Mouse (Mus musculus) liver, embryonic 14.5 days (tissue): Measurements from ENCODE around the gene Oaf. TPM values are rescaled to one million over a fixed set of nuclear protein-coding genes. Genes with fewer than 3 reads are reported as not detected.

Experiments used
- ATAC-seq: fragments of 200-750 bp; cut with Nextera tagmentation; 2 replicates; pipeline ENCODE4 v1.8.0; 2017; ENCODE audit warnings: moderate number of reproducible peaks, mild to moderate bottlenecking, moderate library complexity; ENCODE audit not compliant: insufficient read depth
- DNase-seq, 3 experiments: peaks; one replicate each; pipeline ENCODE4 v3.0.0-alpha.2; 2012 to 2013; ENCODE audit warnings: low read depth in 3 of 3, low spot score in 3 of 3
- H3K27ac ChIP-seq: fragments of 300-500 bp; sonication (generic); 2 replicates; pipeline ENCODE4 v1.5.1; 2014; ENCODE audit warnings: moderate library complexity, mild to moderate bottlenecking, control low read depth, inconsistent platforms
- H3K27me3 ChIP-seq: fragments of 300-500 bp; sonication (generic); 2 replicates; pipeline ENCODE4 v1.6.1; 2014; ENCODE audit warnings: mild to moderate bottlenecking, low read length, moderate library complexity; ENCODE audit not compliant: control insufficient read depth, insufficient read depth
- H3K36me3 ChIP-seq: fragments of 300-500 bp; sonication (generic); replicated peaks from 2 replicates; pipeline ENCODE4 v1.6.1; 2014; ENCODE audit warnings: low read depth; ENCODE audit not compliant: control insufficient read depth, insufficient read depth
- H3K4me1 ChIP-seq, 2 experiments: fragments of 200-500 bp in 1 of 2; fragments of 300-500 bp in 1 of 2; sonication (generic) in 1 of 2; replicated peaks; 2 replicates each; pipeline ENCODE4 v1.6.1; 2012 to 2014; ENCODE audit warnings: antibody characterized with exemption in 1 of 2, inconsistent platforms in 1 of 2, low read length in 1 of 2; ENCODE audit not compliant: control insufficient read depth in 2 of 2, insufficient read depth in 2 of 2
- H3K4me2 ChIP-seq: fragments of 300-500 bp; sonication (generic); 2 replicates; pipeline ENCODE4 v1.6.1; 2014; ENCODE audit warnings: low read depth, mild to moderate bottlenecking, control low read depth, moderate library complexity
- H3K4me3 ChIP-seq, 2 experiments: fragments of 200-500 bp in 1 of 2; fragments of 300-500 bp in 1 of 2; sonication (generic) in 1 of 2; 2 replicates each; pipeline ENCODE4 v1.5.1; 2012 to 2014; ENCODE audit warnings: low read depth in 2 of 2, low read length in 2 of 2, mild to moderate bottlenecking in 2 of 2, control low read depth in 1 of 2, inconsistent platforms in 1 of 2, moderate library complexity in 1 of 2; ENCODE audit not compliant: insufficient read depth in 1 of 2
- H3K9ac ChIP-seq: fragments of 300-500 bp; sonication (generic); replicated peaks from 2 replicates; pipeline ENCODE4 v1.6.1; 2014; ENCODE audit warnings: mild to moderate bottlenecking, control low read depth, moderate library complexity
- H3K9me3 ChIP-seq: fragments of 300-500 bp; sonication (generic); 2 replicates; pipeline ENCODE4 v1.6.1; 2016; ENCODE audit warnings: low read length, mixed read lengths; ENCODE audit not compliant: control insufficient read depth
- CTCF ChIP-seq: IDR thresholded peaks from 2 replicates; pipeline ENCODE4 v1.5.1; 2016; ENCODE audit warnings: antibody characterized with exemption, low read depth, control low read depth
- EP300 ChIP-seq: IDR thresholded peaks from 2 replicates; pipeline ENCODE4 v1.6.1; 2016; ENCODE audit warnings: antibody characterized with exemption, low read depth
- WGBS: fragments of 180-500 bp; shearing (Covaris S2); extraction: QIAGEN DNeasy Blood & Tissue Kit; methylation state at CpG from one replicate; pipeline ENCODE4 v1.1.7; 2014; ENCODE audit not compliant: insufficient replicate concordance; 5-methylcytosine and 5-hydroxymethylcytosine counted together
- polyA plus RNA-seq, 2 experiments: library from polyadenylated mRNA; depleted of rRNA in 1 of 2; stranded (reverse) in 1 of 2; unstranded in 1 of 2; fragments of >200 nt; fragmentation: Nextera tagmentation in 1 of 2; extraction: Ambion mirVana in 1 of 2; gene quantifications; 2 replicates each; pipeline versions ENCODE4 v1.2.1 to v1.2.3; 2012 to 2014

Gene Oaf
- polyA plus RNA-seq, 2 experiments, result 29.4 to 37.1 TPM

DNA sequence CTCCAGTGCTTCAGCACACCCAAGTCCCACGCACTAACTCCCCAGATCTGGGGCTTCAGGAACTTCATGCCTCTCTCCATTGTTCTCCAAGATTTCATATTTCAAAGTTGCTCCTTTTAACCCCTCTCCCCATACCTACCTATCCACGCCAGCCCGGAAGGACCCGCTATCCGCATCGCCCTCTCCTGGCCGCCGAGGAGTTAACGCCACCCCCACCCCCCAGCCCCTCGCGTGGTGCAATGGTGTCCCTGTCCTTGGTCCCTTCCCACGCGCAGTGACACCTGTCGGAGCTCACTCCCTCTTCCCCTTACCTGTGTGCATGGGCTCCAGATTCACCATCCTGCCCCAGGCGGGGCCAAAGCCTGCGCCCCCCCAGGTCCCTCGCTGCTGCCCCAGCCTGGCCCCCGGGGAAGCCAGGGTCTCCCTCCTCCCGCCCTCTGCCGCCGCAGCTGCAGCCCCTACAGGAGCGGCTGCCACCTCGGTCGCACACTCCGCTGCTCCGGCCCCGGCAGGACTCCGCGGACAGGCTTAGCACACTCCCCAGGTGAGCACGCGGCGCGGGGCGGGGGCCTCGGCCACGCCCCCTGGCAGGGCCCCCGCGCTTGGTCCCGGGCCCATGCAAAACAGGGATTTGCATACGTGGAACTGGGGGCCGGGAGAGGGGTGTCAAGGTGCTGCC lies 34.2 kb downstream of the Oaf start:
- Histone ChIP-seq H3K4me3 (no peak overlapping the region), H3K27ac (no peak overlapping the region), H3K27me3 (peaks cover 35% of the 10 kb centered on the region), H3K4me2 (no peak overlapping the region; the same call in 1 of the 2 replicates), H3K36me3 (no peaks in the 10 kb centered on the region), H3K9ac (no peak overlapping the region), H3K4me1 (no peaks in the 10 kb centered on the region), H3K9me3 (no peaks in the 10 kb centered on the region)
- no peak for TF ChIP-seq CTCF
- TF ChIP-seq EP300, result no peak
- ATAC-seq, result no peak
- no peak for DNase-seq
- WGBS, result 4% methylated on average over 41 of the region's 41 CpGs

DNA sequence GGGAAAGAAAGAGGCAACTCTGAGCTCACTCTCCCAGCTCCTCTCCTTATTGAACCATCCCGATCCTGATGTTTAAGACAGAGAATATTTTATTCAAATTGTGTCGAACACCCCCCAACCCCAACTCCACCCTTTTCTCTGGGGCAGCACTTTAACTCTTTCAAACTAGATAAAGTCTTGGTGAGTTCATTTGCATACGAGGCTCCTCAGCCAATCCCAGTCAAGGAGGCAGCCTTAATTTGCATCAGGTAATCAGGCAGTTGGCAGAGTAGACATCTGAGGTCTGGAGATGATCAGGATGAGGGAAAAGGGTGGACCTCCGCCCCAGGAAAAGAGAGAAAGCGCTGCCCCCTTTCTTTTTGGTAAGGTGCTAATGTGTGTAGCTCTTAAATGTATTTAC lies 39.5 kb downstream of the Oaf start:
- no peak for TF ChIP-seq EP300
- H3K4me1 ChIP-seq, result no peaks in the 10 kb centered on the region
- no peak overlapping the region for H3K9ac ChIP-seq
- no peak overlapping the region for H3K4me3 ChIP-seq
- H3K36me3 ChIP-seq, result no peaks in the 10 kb centered on the region
- DNase-seq, result peak in 1 of 3 experiments; percentile 24
- 5% methylated on average over 5 of the region's 5 CpGs for WGBS
- no peak overlapping the region for H3K27ac ChIP-seq
- H3K9me3 ChIP-seq, result no peaks in the 10 kb centered on the region
- peaks cover 20% of the 10 kb centered on the region for H3K27me3 ChIP-seq
- no peak overlapping the region for H3K4me2 ChIP-seq
- peak; percentile 39; the same call in 1 of the 2 replicates for ATAC-seq

DNA sequence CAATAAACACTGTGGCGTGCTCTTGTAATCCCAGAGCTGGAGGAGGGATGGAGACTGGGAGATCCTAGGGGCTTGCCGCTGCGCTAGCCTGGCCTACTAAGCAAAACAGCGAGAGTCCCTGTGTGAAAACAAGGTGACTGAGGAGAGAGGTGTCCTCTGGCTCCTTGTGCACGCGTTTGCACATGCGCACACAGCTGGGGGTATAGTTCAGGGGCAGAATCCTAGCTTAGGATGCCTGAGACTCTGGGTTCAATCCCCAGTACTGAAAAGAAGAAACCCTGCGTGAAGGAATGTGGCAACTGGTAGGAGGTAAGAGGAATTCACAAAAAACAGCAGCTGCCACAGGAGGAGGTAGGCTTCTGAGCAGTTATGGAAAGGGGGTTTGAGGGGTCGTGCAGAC lies 45.7 kb downstream of the Oaf start:
- H3K36me3 ChIP-seq, result no peaks in the 10 kb centered on the region
- WGBS, result 16% methylated on average over 9 of the region's 9 CpGs

DNA sequence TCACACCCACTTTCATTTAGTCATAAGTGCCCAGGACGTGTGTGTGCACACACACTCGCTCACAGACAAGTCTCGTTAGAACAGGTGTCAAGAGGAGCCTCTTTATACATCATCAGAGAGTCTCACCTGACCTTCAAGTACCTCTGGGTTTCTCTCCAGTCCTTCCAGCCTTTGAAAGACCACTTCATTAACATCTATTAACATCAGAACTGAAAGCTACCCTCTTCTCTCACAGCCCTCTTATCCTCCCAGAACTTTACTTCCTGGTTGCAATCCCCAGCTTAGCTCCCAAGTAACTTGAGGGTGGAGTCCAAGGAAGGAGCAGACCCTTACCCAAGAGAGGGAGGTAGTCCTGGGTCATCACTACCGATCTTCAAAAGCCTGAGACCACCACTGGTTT lies 48.1 kb downstream of the Oaf start:
- ATAC-seq, result no peak
- WGBS, result 31% methylated on average over 4 of the region's 4 CpGs

More for the DNA sequence above, 45.7 kb downstream of the Oaf start:
- no peak overlapping the region for H3K4me2 ChIP-seq
- DNase-seq, result no peak
- no peak for ATAC-seq
- no peaks in the 10 kb centered on the region for H3K4me1 ChIP-seq
- no peak for TF ChIP-seq EP300
- no peak for TF ChIP-seq CTCF
- no peaks in the 10 kb centered on the region for H3K9me3 ChIP-seq
- H3K4me3 ChIP-seq, result no peak overlapping the region
- H3K27me3 ChIP-seq, result no peaks in the 10 kb centered on the region; the same call in 1 of the 2 replicates
- no peak overlapping the region for H3K9ac ChIP-seq
- H3K27ac ChIP-seq, result no peak overlapping the region

DNA sequence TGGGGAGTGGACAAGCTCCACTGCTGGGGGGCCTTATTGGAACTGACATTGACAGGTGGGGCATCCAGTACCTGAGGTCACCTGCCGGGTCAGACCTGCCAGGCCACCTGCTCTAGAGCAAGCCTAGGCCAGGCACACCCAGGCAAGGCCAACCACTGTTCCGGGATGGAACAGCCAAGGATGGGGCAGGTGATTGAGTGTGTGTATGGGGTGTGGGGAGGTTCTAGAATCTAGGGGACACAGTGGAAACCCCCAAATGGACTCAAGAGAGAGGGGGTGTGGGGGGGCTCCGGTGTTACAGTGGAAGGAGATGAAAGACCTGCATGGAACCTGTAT lies 50.7 kb downstream of the Oaf start:
- H3K27ac ChIP-seq, result no peak overlapping the region
- TF ChIP-seq EP300 (no peak), CTCF (no peak)
- H3K4me3 ChIP-seq, result no peak overlapping the region
- no peaks in the 10 kb centered on the region for H3K36me3 ChIP-seq
- ATAC-seq, result no peak
- H3K27me3 ChIP-seq, result no peaks in the 10 kb centered on the region; the same call in 1 of the 2 replicates
- no peak for DNase-seq
- WGBS, result 44% methylated on average over 3 of the region's 3 CpGs
- H3K9ac ChIP-seq, result no peak overlapping the region
- no peaks in the 10 kb centered on the region for H3K4me1 ChIP-seq
- no peaks in the 10 kb centered on the region for H3K9me3 ChIP-seq
- H3K4me2 ChIP-seq, result no peak overlapping the region

More for the DNA sequence above, 48.1 kb downstream of the Oaf start:
- Histone ChIP-seq H3K4me3 (no peak overlapping the region), H3K4me1 (no peaks in the 10 kb centered on the region), H3K9ac (no peak overlapping the region), H3K27me3 (no peaks in the 10 kb centered on the region; the same call in 1 of the 2 replicates), H3K36me3 (no peaks in the 10 kb centered on the region), H3K27ac (no peak overlapping the region), H3K9me3 (no peaks in the 10 kb centered on the region), H3K4me2 (no peak overlapping the region)
- DNase-seq, result no peak
- TF ChIP-seq EP300, result no peak
- TF ChIP-seq CTCF, result no peak
